Mouse (Mus musculus) CD8-positive naive resting alpha-beta T cell, adult 2 months (primary cell): ENCODE data around the gene Wdr70.

Experiments
- DNase-seq, 2 experiments: peaks; one replicate each; pipeline ENCODE4 v3.0.0; 2022; ENCODE audit warnings: low read depth in 2 of 2, low spot score in 2 of 2

Wdr70 gene

DNA sequence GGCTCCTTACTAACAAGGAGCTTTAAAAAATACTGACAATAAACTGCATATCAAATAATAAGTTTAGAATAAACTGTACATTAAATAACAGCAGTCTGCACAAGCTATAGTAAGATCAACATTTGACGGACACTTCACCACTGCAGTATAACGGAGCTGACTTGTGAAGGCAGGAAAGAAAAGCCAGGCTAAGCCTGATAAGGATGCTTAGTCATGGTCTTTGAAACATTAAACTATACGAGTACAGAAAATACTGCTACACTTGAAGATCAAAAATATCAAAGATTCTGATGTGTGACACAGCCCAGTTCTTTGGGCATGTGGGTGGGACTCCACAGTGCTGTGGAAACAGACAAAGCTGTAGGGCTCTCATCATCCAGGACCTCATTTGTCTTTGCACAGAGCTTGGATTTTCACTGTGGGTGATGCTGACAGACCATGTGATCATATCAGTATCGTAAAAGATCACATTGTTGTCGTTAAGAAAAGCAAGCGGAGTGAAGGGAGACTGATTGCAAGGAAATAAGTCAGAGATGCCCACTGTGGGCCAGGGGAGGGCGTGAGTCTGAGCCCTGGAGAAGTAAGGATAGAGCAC is 163.3 kb downstream of the Wdr70 start:
- no peak for DNase-seq

GRCm38 (mm10) chr15:7934580-7934979 is 164.4 kb downstream of the Wdr70 start:
- no peak for DNase-seq

DNA sequence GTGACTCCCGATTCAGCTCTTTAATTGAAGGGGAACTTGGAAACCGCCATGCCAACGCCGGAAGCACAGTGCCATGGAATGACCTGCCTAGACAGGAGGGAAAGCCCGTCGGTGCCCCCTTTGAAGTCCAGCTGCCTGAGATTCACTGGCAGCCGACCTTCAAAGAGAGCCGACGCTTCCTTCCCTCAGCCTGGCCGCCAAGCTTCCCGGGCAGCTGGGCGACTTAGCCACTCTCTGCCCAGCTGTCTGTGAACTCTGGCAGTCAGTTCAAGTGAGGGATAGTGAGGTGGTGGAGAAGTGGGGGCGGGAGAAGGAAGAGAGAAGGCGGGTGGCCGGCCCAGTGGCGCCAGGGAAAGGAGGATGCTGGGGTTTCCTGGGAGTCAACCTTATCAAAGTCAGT is 164.9 kb downstream of the Wdr70 start:
- DNase-seq: no peak

- DNase-seq: no peak
Measured at GRCm38 (mm10) chr15:7931605-7932008, 167.4 kb downstream of the Wdr70 start.

DNA sequence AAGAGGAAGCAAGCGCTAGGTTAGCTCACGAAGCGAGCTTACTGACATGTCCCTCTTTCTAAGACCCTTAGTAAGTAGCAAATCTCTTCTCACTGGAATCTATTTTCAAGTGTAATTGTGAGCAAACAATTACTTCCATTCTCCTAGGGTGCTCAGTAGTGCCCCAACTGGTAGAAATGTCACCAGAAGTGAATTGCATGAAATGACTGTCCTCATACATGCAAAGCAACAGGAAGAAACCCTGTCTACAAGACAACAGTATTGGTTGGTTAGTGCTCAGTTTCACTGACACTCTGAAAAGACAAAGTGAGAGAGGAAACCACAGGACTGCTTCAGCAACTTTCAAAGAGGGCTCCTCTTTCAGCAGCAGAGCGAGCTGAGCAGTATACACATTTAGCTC is 173.6 kb downstream of the Wdr70 start:
- peak; percentile 27 to 46 for DNase-seq

DNA sequence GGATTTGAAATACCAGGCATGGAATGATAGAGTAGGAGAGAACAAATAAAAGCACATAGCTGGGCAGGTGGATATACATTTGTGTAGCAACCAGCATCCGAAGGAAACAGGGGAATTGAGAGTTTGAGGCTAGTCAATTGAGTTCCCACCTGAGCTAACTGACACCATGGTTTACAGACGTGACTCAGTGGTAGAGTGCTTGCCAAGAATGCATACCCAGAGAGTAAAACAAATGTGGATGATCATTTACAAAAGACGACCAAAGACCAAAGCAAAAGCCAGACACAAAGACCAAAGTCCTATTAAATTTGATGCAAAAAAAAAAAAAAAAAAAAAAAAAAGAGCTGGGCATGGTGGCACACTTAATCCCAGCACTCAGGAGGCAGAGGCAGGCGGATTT is 175.7 kb downstream of the Wdr70 start:
- DNase-seq: no peak

- no peak for DNase-seq
Measured at GRCm38 (mm10) chr15:7922291-7923037, 176.5 kb downstream of the Wdr70 start.

DNA sequence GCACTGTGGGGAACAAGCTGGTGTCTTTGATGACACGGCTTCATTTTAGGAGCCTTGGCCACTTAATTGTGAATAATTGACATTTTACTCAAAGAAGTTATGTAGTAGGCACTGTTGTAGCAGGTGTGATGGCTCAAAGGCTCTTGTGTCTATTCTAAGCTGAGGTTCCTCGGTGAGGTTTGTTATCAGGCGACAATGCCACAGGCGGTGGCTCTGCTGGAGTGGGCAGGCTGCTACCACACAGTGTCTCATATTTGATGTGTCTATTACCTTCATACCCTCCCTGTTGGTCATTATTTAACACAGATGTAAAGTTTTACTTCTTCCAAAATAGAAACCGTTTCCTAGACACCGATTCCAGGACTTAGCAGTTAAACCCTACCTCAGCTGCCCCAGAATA is 177.9 kb downstream of the Wdr70 start:
- DNase-seq: no peak

- DNase-seq: no peak
Measured at GRCm38 (mm10) chr15:7906491-7907035, 192.4 kb downstream of the Wdr70 start.

GRCm38 (mm10) chr15:7899286-7899685 is 199.7 kb downstream of the Wdr70 start:
- no peak for DNase-seq

DNA sequence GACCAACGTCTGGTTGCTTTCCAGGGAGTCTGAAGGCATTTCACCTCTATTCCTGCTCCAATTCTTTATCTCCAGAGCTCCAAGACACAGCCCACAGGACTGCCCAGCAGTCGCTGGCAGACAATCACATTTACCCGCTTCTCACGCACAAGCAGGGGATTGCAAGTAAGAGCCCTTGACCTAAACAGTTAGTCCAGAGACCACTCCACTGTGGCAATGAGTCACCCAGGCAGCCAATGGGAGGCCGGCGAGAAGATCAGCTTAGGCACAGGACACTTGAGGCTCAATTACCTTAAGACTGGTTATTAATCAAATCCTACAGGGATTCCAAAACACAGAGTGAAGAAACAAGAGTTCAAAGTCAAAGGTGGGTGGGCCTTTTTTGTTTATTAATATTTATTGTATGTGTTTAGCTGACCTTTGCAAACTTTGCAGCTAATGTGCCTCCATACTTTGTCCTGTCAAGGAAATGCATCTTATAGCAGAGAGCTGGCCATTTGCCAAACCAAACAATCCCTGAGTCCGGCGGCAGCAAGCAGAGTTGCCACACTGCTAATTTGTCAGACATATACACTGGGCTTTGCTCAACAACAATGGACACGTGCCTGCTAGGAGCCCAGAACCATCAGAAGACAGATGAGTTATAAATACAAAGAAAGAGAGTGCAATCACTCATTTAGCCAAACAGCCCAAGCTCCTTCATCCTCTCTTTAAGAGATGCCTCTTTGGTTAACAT is 207.3 kb downstream of the Wdr70 start:
- DNase-seq: no peak

- DNase-seq: no peak
Measured at GRCm38 (mm10) chr15:7890286-7890685, 208.7 kb downstream of the Wdr70 start.

GRCm38 (mm10) chr15:7889362-7889674 is 209.7 kb downstream of the Wdr70 start:
- no peak for DNase-seq

GRCm38 (mm10) chr15:7888617-7889361 is 210.2 kb downstream of the Wdr70 start:
- DNase-seq: no peak

- no peak for DNase-seq
Measured at GRCm38 (mm10) chr15:7886591-7886990, 212.4 kb downstream of the Wdr70 start.

DNA sequence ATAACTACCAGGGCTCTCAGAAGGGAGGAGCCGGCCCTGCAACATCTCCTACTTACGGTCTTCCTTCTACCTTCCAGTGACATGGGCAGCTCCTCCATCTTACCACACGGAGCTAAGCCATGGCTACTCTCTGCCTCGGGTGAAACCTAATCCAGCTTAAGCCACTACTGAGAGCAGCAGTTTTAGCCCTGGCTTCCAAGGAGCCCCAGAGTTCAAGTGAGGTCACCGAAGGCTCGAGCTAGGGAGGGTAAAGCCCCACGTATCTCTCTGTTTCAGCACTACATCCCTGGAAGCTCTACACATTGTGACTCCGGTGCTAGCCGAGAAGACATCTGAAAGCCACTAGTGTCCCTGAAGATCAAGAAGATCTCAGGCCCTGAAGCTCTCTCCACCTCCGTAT is 213.9 kb downstream of the Wdr70 start:
- DNase-seq: no peak

GRCm38 (mm10) chr15:7884181-7884580 is 214.8 kb downstream of the Wdr70 start:
- DNase-seq: no peak

GRCm38 (mm10) chr15:7879956-7880355 is 219.1 kb downstream of the Wdr70 start:
- DNase-seq: no peak

DNA sequence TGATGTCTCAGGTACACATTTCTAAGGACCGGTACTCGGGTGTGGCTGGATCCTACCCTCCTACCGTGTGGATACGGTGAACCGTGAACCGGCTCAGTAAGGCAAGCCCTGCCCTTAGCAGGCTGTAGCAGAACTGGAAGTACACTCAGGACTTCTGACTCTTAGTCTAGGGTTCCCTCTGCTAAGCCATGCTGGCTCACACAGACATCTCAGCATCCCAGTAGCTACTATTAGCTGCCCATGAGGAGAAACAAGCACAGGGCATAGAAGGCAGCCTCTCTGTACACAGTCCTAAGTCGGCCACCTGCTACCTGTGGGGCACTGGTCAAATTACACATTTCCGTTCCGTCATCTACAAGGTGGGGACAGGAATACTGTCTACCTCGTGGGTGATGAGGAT is 220.1 kb downstream of the Wdr70 start:
- DNase-seq: no peak

- DNase-seq: no peak
Measured at GRCm38 (mm10) chr15:7877560-7878467, 221.2 kb downstream of the Wdr70 start.
